Mouse (Mus musculus): Measurements from ENCODE around the gene Ksr2. TPM values are rescaled to one million over a fixed set of nuclear protein-coding genes. Genes with fewer than 3 reads are reported as not detected.
"Not testable (repeated sequence)": the region's sequence is repeated elsewhere in the genome, so short reads cannot be mapped to it uniquely, and the experiment has no call there.

Gene Ksr2
- polyA plus RNA-seq, 1 experiment: 0.39 TPM

- DNase-seq (ENCODE audit: low read depth): no peak
These were observed 5.6 kb upstream of the Ksr2 start for GRCm38 (mm10) chr5:117408216-117408615.

- no peak for DNase-seq (ENCODE audit: low read depth)
These were observed 4.4 kb upstream of the Ksr2 start for GRCm38 (mm10) chr5:117409369-117409768.

- no peak for DNase-seq (ENCODE audit: low read depth)
These were observed 811 bp downstream of the Ksr2 start for GRCm38 (mm10) chr5:117414611-117415010.

- no peak for DNase-seq (ENCODE audit: low read depth)
These were observed 1.5 kb downstream of the Ksr2 start for GRCm38 (mm10) chr5:117415011-117415912.

GRCm38 (mm10) chr5:117417442-117417841, 3.6 kb downstream of the Ksr2 start:
- no peak for DNase-seq (ENCODE audit: low read depth)

GRCm38 (mm10) chr5:117433501-117433900, 19.7 kb downstream of the Ksr2 start:
- DNase-seq (ENCODE audit: low read depth): not testable (repeated sequence)

- no peak for DNase-seq (ENCODE audit: low read depth)
These were observed 26.5 kb downstream of the Ksr2 start for GRCm38 (mm10) chr5:117440261-117440660.

- DNase-seq (ENCODE audit: low read depth): no peak
These were observed 27.5 kb downstream of the Ksr2 start for GRCm38 (mm10) chr5:117441242-117441842.

GRCm38 (mm10) chr5:117442157-117442765, 28.5 kb downstream of the Ksr2 start:
- DNase-seq (ENCODE audit: low read depth): no peak

GRCm38 (mm10) chr5:117443141-117443540, 29.3 kb downstream of the Ksr2 start:
- DNase-seq (ENCODE audit: low read depth): no peak

- DNase-seq (ENCODE audit: low read depth): no peak
These were observed 30.1 kb downstream of the Ksr2 start for GRCm38 (mm10) chr5:117443902-117444301.

- DNase-seq (ENCODE audit: low read depth): no peak
These were observed 33.9 kb downstream of the Ksr2 start for GRCm38 (mm10) chr5:117447698-117448097.

- DNase-seq (ENCODE audit: low read depth): no peak
These were observed 38.2 kb downstream of the Ksr2 start for GRCm38 (mm10) chr5:117452013-117452412.

- DNase-seq (ENCODE audit: low read depth): no peak
These were observed 41.7 kb downstream of the Ksr2 start for GRCm38 (mm10) chr5:117455546-117455945.

GRCm38 (mm10) chr5:117457121-117457520, 43.3 kb downstream of the Ksr2 start:
- no peak for DNase-seq (ENCODE audit: low read depth)

- no peak for DNase-seq (ENCODE audit: low read depth)
These were observed 43.8 kb downstream of the Ksr2 start for GRCm38 (mm10) chr5:117457583-117457982.

- DNase-seq (ENCODE audit: low read depth): no peak
These were observed 45.1 kb downstream of the Ksr2 start for GRCm38 (mm10) chr5:117458899-117459298.

GRCm38 (mm10) chr5:117460261-117460660, 46.5 kb downstream of the Ksr2 start:
- no peak for DNase-seq (ENCODE audit: low read depth)

GRCm38 (mm10) chr5:117467052-117467451, 53.3 kb downstream of the Ksr2 start:
- DNase-seq (ENCODE audit: low read depth): no peak

- no peak for DNase-seq (ENCODE audit: low read depth)
These were observed 55.2 kb downstream of the Ksr2 start for GRCm38 (mm10) chr5:117468961-117469360.

- DNase-seq (ENCODE audit: low read depth): no peak
These were observed 55.8 kb downstream of the Ksr2 start for GRCm38 (mm10) chr5:117469572-117469971.

GRCm38 (mm10) chr5:117481162-117481561, 67.4 kb downstream of the Ksr2 start:
- no peak for DNase-seq (ENCODE audit: low read depth)

- DNase-seq (ENCODE audit: low read depth): no peak
These were observed 67.8 kb downstream of the Ksr2 start for GRCm38 (mm10) chr5:117481586-117481985.
